ENCODE assay signal across 31 mouse cellular contexts in genomic region chr3:108528489-108528888, GRCm38 (mm10). TPM values are rescaled to one million over a fixed set of nuclear protein-coding genes. Genes with fewer than 3 reads are reported as not detected.
A peak's percentile ranks its signal among the peaks of the same experiment; 100 is the strongest.
DNase-seq lines count a peak whose midpoint lies in the region; ATAC-seq and TF ChIP-seq lines count a peak whose summit lies in the region.
"Had no signal": no experiment of that assay in that cellular context is flagged by ENCODE, and none has a peak within 500 bp of the region (broad histone marks: within the 10 kb centered on the region; RNA-seq: fewer than 3 reads in every experiment).

No protein-coding gene starts in this region.

- no peaks in the 10 kb centered on the region for H3K9me3 ChIP-seq in liver, embryonic 14.5 days (ENCODE audit: control insufficient read depth, low read length)
- no peaks in the 10 kb centered on the region for H3K9me3 ChIP-seq in liver, embryonic 11.5 days (ENCODE audit: control insufficient read depth, low read length)
- H3K9me3 ChIP-seq: forebrain, embryonic 12.5 days; heart, embryonic 10.5 days; heart, embryonic 15.5 days; midbrain, embryonic 13.5 days; stomach, embryonic 15.5 days had no signal

- DNase-seq in heart, adult 11 months = peak; percentile 4
- no peak for DNase-seq in heart, adult 2 months
- DNase-seq in liver, embryonic 14.5 days (ENCODE audit: low read depth in 3 of 3, low spot score in 3 of 3) = no peak
- no peak for DNase-seq in liver, embryonic 11.5 days (ENCODE audit: low spot score)
- DNase-seq in ES-CJ7 (ENCODE audit: low read depth, low spot score) = peak; percentile 55
- no peak for DNase-seq in left cerebral cortex, adult 9 months (ENCODE audit: low spot score in 2 of 2)
- DNase-seq: adrenal gland, postnatal 10 days; cerebellum, adult 11 months; cerebellum, adult 9-11 months; gastrocnemius, postnatal 10 days; kidney, adult 9 months; kidney, postnatal 10 days; left cerebral cortex, postnatal 4 days; lung, adult 18-20 months; lung, postnatal 4 days; thymus, adult 2 months had no signal

- no peak for TF ChIP-seq CTCF in heart, adult 2 months (IDR thresholded peaks at IDR 0.05)
- peak; percentile 50 for TF ChIP-seq CTCF in liver, embryonic 14.5 days (IDR thresholded peaks at IDR 0.05; ENCODE audit: low read depth)
- peak; percentile 11; the same call in 1 of the 2 replicates for TF ChIP-seq CTCF in embryonic fibroblast, embryonic 13.5 days (IDR thresholded peaks at IDR 0.05; ENCODE audit: borderline replicate concordance, insufficient read depth, low read length)

- H3K4me3 ChIP-seq in heart, adult 2 months = no peak overlapping the region
- no peak overlapping the region for H3K4me3 ChIP-seq in liver, embryonic 14.5 days (ENCODE audit: insufficient read depth in 1 of 2, low read depth in 2 of 2, low read length in 2 of 2)
- H3K4me3 ChIP-seq in liver, embryonic 11.5 days (ENCODE audit: low read depth, low read length) = no peak overlapping the region
- H3K4me3 ChIP-seq in embryonic fibroblast, embryonic 13.5 days (ENCODE audit: insufficient read depth, low read length) = no peak overlapping the region
- H3K4me3 ChIP-seq: forebrain, embryonic 12.5 days; heart, embryonic 10.5 days; heart, embryonic 15.5 days; midbrain, embryonic 13.5 days; stomach, embryonic 15.5 days had no signal

- intact Hi-C loops in heart, adult 2 months (cut with DNase I) = no loop called here

- no peaks in the 10 kb centered on the region for H3K79me2 ChIP-seq in heart, adult 2 months (replicated peaks; ENCODE audit: control insufficient read depth, insufficient read depth, low read length)

- H3K4me1 ChIP-seq in heart, adult 2 months (ENCODE audit: control insufficient read depth, insufficient read depth, low read length) = no peaks in the 10 kb centered on the region
- no peaks in the 10 kb centered on the region for H3K4me1 ChIP-seq in liver, embryonic 14.5 days (replicated peaks; ENCODE audit: control insufficient read depth in 2 of 2, insufficient read depth in 2 of 2, low read length in 1 of 2)
- H3K4me1 ChIP-seq in liver, embryonic 11.5 days (replicated peaks; ENCODE audit: control insufficient read depth, insufficient read depth, low read length) = no peaks in the 10 kb centered on the region
- H3K4me1 ChIP-seq in embryonic fibroblast, embryonic 13.5 days (ENCODE audit: control insufficient read depth, insufficient read depth, low read length) = no peaks in the 10 kb centered on the region
- H3K4me1 ChIP-seq: forebrain, embryonic 12.5 days; midbrain, embryonic 13.5 days; stomach, embryonic 15.5 days had no signal

- no peak for TF ChIP-seq EP300 in heart, adult 2 months (IDR thresholded peaks at IDR 0.05; ENCODE audit: insufficient read depth, low read depth, low read length)
- TF ChIP-seq EP300 in liver, embryonic 14.5 days (IDR thresholded peaks at IDR 0.05; ENCODE audit: low read depth) = no peak

- H3K27ac ChIP-seq in heart, adult 2 months = no peak overlapping the region
- no peak overlapping the region for H3K27ac ChIP-seq in liver, embryonic 14.5 days
- H3K27ac ChIP-seq in liver, embryonic 11.5 days (ENCODE audit: low read depth, low read length) = no peak overlapping the region
- no peak overlapping the region for H3K27ac ChIP-seq in embryonic fibroblast, embryonic 13.5 days (ENCODE audit: insufficient read depth, low read length)
- H3K27ac ChIP-seq: forebrain, embryonic 12.5 days; heart, embryonic 10.5 days; heart, embryonic 15.5 days; midbrain, embryonic 13.5 days; stomach, embryonic 15.5 days had no signal

- no peaks in the 10 kb centered on the region for H3K27me3 ChIP-seq in heart, adult 2 months (ENCODE audit: control insufficient read depth, insufficient read depth, low read length)
- no peaks in the 10 kb centered on the region for H3K27me3 ChIP-seq in liver, embryonic 14.5 days (ENCODE audit: control insufficient read depth, insufficient read depth, low read length)
- H3K27me3 ChIP-seq in liver, embryonic 11.5 days (replicated peaks; ENCODE audit: control insufficient read depth, insufficient read depth, low read length) = 0 out of 2 replicates have a peak, but pooled peaks cover 3% of the 10 kb centered on the region
- H3K27me3 ChIP-seq: forebrain, embryonic 12.5 days; heart, embryonic 15.5 days; midbrain, embryonic 13.5 days; stomach, embryonic 15.5 days had no signal

- H3K4me2 ChIP-seq in liver, embryonic 14.5 days (ENCODE audit: low read depth) = no peak overlapping the region
- no peak overlapping the region for H3K4me2 ChIP-seq in liver, embryonic 11.5 days
- H3K4me2 ChIP-seq: forebrain, embryonic 12.5 days; heart, embryonic 15.5 days; midbrain, embryonic 13.5 days; stomach, embryonic 15.5 days had no signal

- WGBS in heart, adult 2 months = 93% methylated on average over 8 of the region's 8 CpGs
- 81% methylated on average over 8 of the region's 8 CpGs for WGBS in liver, embryonic 14.5 days (ENCODE audit: insufficient replicate concordance)
- 91% methylated on average over 8 of the region's 8 CpGs for WGBS in liver, embryonic 11.5 days

- no peaks in the 10 kb centered on the region for H3K36me3 ChIP-seq in heart, adult 2 months (ENCODE audit: control insufficient read depth, insufficient read depth, low read length)
- H3K36me3 ChIP-seq in liver, embryonic 14.5 days (replicated peaks; ENCODE audit: control insufficient read depth, insufficient read depth, low read depth) = no peaks in the 10 kb centered on the region
- no peaks in the 10 kb centered on the region for H3K36me3 ChIP-seq in liver, embryonic 11.5 days (ENCODE audit: control insufficient read depth, insufficient read depth, low read length)
- H3K36me3 ChIP-seq: forebrain, embryonic 12.5 days; heart, embryonic 10.5 days; heart, embryonic 15.5 days; midbrain, embryonic 13.5 days; stomach, embryonic 15.5 days had no signal

- no peak for ATAC-seq in liver, embryonic 14.5 days (ENCODE audit: insufficient read depth)
- no peak for ATAC-seq in liver, embryonic 11.5 days (replicated peaks; ENCODE audit: low FRiP score)
- no peak for ATAC-seq in monocyte, adult 5-6 weeks (replicated peaks; ENCODE audit: insufficient number of reproducible peaks, low FRiP score, low TSS enrichment, poor library complexity, severe bottlenecking)
- ATAC-seq: intestine, embryonic 16.5 days; lung, postnatal 0 days; midbrain, embryonic 13.5 days had no signal

- no peak overlapping the region for H3K9ac ChIP-seq in heart, adult 2 months (ENCODE audit: low read depth, low read length)
- no peak overlapping the region for H3K9ac ChIP-seq in liver, embryonic 14.5 days (replicated peaks)
- H3K9ac ChIP-seq in liver, embryonic 11.5 days (ENCODE audit: low read depth, low read length) = no peak overlapping the region
- H3K9ac ChIP-seq: forebrain, embryonic 12.5 days; heart, embryonic 15.5 days; midbrain, embryonic 13.5 days; stomach, embryonic 15.5 days had no signal

- TF ChIP-seq POLR2A in heart, adult 2 months (IDR thresholded peaks at IDR 0.05; ENCODE audit: insufficient read depth, low read depth, low read length) = no peak
- no peak for TF ChIP-seq POLR2A in embryonic fibroblast, embryonic 13.5 days (IDR thresholded peaks at IDR 0.05; ENCODE audit: low read depth, low read length)

RNA-seq across cellular contexts. Expression of gene 1700013F07Rik, which starts 5.5 kb away (rescaled TPM):
- not detected for total RNA-seq in heart, adult 2 months (2021)
- 0.86 TPM in 1 of 2 replicates, not detected in the other for polyA plus RNA-seq in heart, adult 2 months (2012; rRNA removed)
- not detected in 2 replicates for polyA plus RNA-seq in liver, embryonic 14.5 days (2012; rRNA removed)
- polyA plus RNA-seq in liver, embryonic 14.5 days (2014; fragmentation: Nextera tagmentation; extraction: Ambion mirVana) = not detected in 2 replicates
- polyA plus RNA-seq in liver, embryonic 11.5 days (2014; fragmentation: Nextera tagmentation; extraction: Ambion mirVana) = not detected in 2 replicates
- not detected in 2 replicates for polyA plus RNA-seq in embryonic fibroblast, embryonic 13.5 days (2011; ENCODE audit: insufficient read length, low read depth, missing spikeins)
- total RNA-seq in monocyte, adult 5-6 weeks (2017) = not detected in 3 replicates
- total RNA-seq: common myeloid progenitor, adult 5-6 weeks; gastrocnemius, postnatal 10 days; heart, postnatal 25 days; megakaryocyte-erythroid progenitor cell, adult 5-6 weeks had no signal
- polyA plus RNA-seq: C2C12; intestine, embryonic 16.5 days; large intestine, adult 2 months; small intestine, adult 2 months had no signal

RNA-seq across cellular contexts. Expression of gene 5330417C22Rik, which starts 7.8 kb away (rescaled TPM):
- total RNA-seq in heart, adult 2 months (2021) = under 1 TPM in 1 of 2 experiments, not detected in 1; 0.07 TPM
- polyA plus RNA-seq in heart, adult 2 months (2012; rRNA removed) = 0.59 and 1.8 TPM in 2 replicates
- polyA plus RNA-seq in liver, embryonic 14.5 days (2012; rRNA removed) = 0.05 and 0.11 TPM in 2 replicates
- 0.17 TPM in 1 of 2 replicates, not detected in the other for polyA plus RNA-seq in liver, embryonic 14.5 days (2014; fragmentation: Nextera tagmentation; extraction: Ambion mirVana)
- 0.10 and 0.23 TPM in 2 replicates for polyA plus RNA-seq in liver, embryonic 11.5 days (2014; fragmentation: Nextera tagmentation; extraction: Ambion mirVana)
- not detected in 2 replicates for polyA plus RNA-seq in embryonic fibroblast, embryonic 13.5 days (2011; ENCODE audit: insufficient read length, low read depth, missing spikeins)
- 0.11 to 0.19 TPM in 2 of 3 replicates, not detected in the other for total RNA-seq in monocyte, adult 5-6 weeks (2017)
- total RNA-seq: megakaryocyte-erythroid progenitor cell, adult 5-6 weeks had no signal

RNA-seq across cellular contexts. Expression of gene Tmem167b, which starts 33.8 kb away (rescaled TPM):
- total RNA-seq in heart, adult 2 months (2021) = 10 to 100 TPM; 25.5 to 28.4 TPM
- 6.3 and 8.3 TPM in 2 replicates for polyA plus RNA-seq in heart, adult 2 months (2012; rRNA removed)
- polyA plus RNA-seq in liver, embryonic 14.5 days (2012; rRNA removed) = 2.8 and 3.8 TPM in 2 replicates
- 12.7 and 13.1 TPM in 2 replicates for polyA plus RNA-seq in liver, embryonic 14.5 days (2014; fragmentation: Nextera tagmentation; extraction: Ambion mirVana)
- polyA plus RNA-seq in liver, embryonic 11.5 days (2014; fragmentation: Nextera tagmentation; extraction: Ambion mirVana) = 23.0 and 27.7 TPM in 2 replicates
- polyA plus RNA-seq in embryonic fibroblast, embryonic 13.5 days (2011; ENCODE audit: insufficient read length, low read depth, missing spikeins) = 63.4 and 72.1 TPM in 2 replicates
- 67.3 to 88.2 TPM (median 82.3 TPM) in 3 replicates for total RNA-seq in monocyte, adult 5-6 weeks (2017)

RNA-seq across cellular contexts. Expression of gene Taf13, which starts 43.0 kb away (rescaled TPM):
- total RNA-seq in heart, adult 2 months (2021) = 10 to 100 TPM; 11.1 to 14.4 TPM
- polyA plus RNA-seq in heart, adult 2 months (2012; rRNA removed) = 4.5 and 7.5 TPM in 2 replicates
- 2.5 and 5.1 TPM in 2 replicates for polyA plus RNA-seq in liver, embryonic 14.5 days (2012; rRNA removed)
- polyA plus RNA-seq in liver, embryonic 14.5 days (2014; fragmentation: Nextera tagmentation; extraction: Ambion mirVana) = 8.8 and 9.2 TPM in 2 replicates
- 21.7 and 23.2 TPM in 2 replicates for polyA plus RNA-seq in liver, embryonic 11.5 days (2014; fragmentation: Nextera tagmentation; extraction: Ambion mirVana)
- polyA plus RNA-seq in embryonic fibroblast, embryonic 13.5 days (2011; ENCODE audit: insufficient read length, low read depth, missing spikeins) = 33.9 and 37.0 TPM in 2 replicates
- total RNA-seq in monocyte, adult 5-6 weeks (2017) = 40.3 to 53.0 TPM (median 51.7 TPM) in 3 replicates

Comparison
In these comparisons a context has a peak if more than half of its experiments do, and no peak if none do; other contexts are left out.
1. DNase-seq: peak in heart, adult 11 months (single experiment) and ES-CJ7 (single experiment); none in heart, adult 2 months (0 of 2), liver, embryonic 14.5 days (0 of 3), liver, embryonic 11.5 days (single experiment) and left cerebral cortex, adult 9 months (0 of 2).